Mouse (Mus musculus) lung, postnatal 0 days (tissue): ENCODE measurements at regions not wholly inside any gene's neighbourhood (a gene's known extent, or its start where the extent isn't known, plus 50 kb on each side); places are given as distances from the start of the nearest gene placed in this dataset.

Source experiments
- CTCF ChIP-seq: IDR thresholded peaks from 2 replicates; pipeline ENCODE4 v1.5.1; 2016; ENCODE audit warnings: antibody characterized with exemption, mild to moderate bottlenecking
- EP300 ChIP-seq: IDR thresholded peaks from 2 replicates; pipeline ENCODE4 v1.6.1; 2016; ENCODE audit warnings: antibody characterized with exemption, mild to moderate bottlenecking, control low read depth

DNA sequence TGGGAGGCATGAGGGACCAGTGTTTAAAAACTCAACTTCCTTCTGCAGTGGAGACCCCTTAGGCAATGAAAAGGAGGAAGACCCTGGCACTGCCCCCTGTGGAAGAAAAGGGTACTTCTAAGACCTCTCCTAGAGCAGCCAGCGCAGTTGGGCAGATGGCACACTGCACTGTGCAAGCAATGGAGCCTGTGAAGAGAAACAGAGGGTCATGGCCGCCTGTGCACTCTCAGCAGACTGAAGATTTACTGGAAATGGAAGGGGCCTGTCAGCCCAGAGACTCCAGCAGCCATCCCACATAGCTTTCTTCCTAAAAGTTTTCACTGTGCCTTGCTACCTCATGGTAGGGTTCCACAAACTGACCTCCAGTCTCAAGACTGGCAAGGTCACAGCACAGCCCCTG is 193.4 kb downstream of the Barhl2 start:
- peak; percentile 18; the same call in 1 of the 2 replicates for TF ChIP-seq CTCF
- no peak for TF ChIP-seq EP300
